Mouse (Mus musculus): ENCODE results near the gene Gm49396.

Gene Gm49396

GRCm38 (mm10) chr7:30563117-30563905, at the start of gene Gm49396, which contains the start of the genes U2af1l4 and Psenen:
TSS of gene Gm49396 (plus strand) at chr7:30563344.
TSS of gene U2af1l4 (plus strand) at chr7:30563301.
TSS of gene Psenen (minus strand) at chr7:30563627.
- peak; percentile 100 for DNase-seq (ENCODE audit: low spot score)

GRCm38 (mm10) chr7:30515003-30515760, 48.0 kb upstream of the Gm49396 start:
- no peak for DNase-seq (ENCODE audit: low spot score)

GRCm38 (mm10) chr7:30518325-30518724, 44.8 kb upstream of the Gm49396 start:
- no peak for DNase-seq (ENCODE audit: low spot score)

- no peak for DNase-seq (ENCODE audit: low spot score)
Measured at GRCm38 (mm10) chr7:30520396-30520795, 42.7 kb upstream of the Gm49396 start.

GRCm38 (mm10) chr7:30520856-30521255, 42.3 kb upstream of the Gm49396 start:
- no peak for DNase-seq (ENCODE audit: low spot score)

GRCm38 (mm10) chr7:30522871-30523270, 40.3 kb upstream of the Gm49396 start:
- DNase-seq (ENCODE audit: low spot score): no peak

- no peak for DNase-seq (ENCODE audit: low spot score)
Measured at GRCm38 (mm10) chr7:30524487-30524886, 38.7 kb upstream of the Gm49396 start.

- DNase-seq (ENCODE audit: low spot score): no peak
Measured at GRCm38 (mm10) chr7:30525954-30526353, 37.2 kb upstream of the Gm49396 start.

- DNase-seq (ENCODE audit: low spot score): no peak
Measured at GRCm38 (mm10) chr7:30526399-30526798, 36.7 kb upstream of the Gm49396 start.

GRCm38 (mm10) chr7:30526981-30527380, 36.2 kb upstream of the Gm49396 start:
- DNase-seq (ENCODE audit: low spot score): no peak

GRCm38 (mm10) chr7:30531291-30531815, 31.8 kb upstream of the Gm49396 start:
- DNase-seq (ENCODE audit: low spot score): no peak

- peak; percentile 64 for DNase-seq (ENCODE audit: low spot score)
Measured at GRCm38 (mm10) chr7:30532931-30533330, 30.2 kb upstream of the Gm49396 start.

GRCm38 (mm10) chr7:30533941-30534632, 29.1 kb upstream of the Gm49396 start:
- DNase-seq (ENCODE audit: low spot score): peak; percentile 56

- peak; percentile 96 for DNase-seq (ENCODE audit: low spot score)
Measured at GRCm38 (mm10) chr7:30534633-30535577, 28.2 kb upstream of the Gm49396 start, which contains the start of gene Arhgap33. TSS of gene Arhgap33 (minus strand) at chr7:30535060.

GRCm38 (mm10) chr7:30540572-30540971, 22.6 kb upstream of the Gm49396 start:
- no peak for DNase-seq (ENCODE audit: low spot score)

- no peak for DNase-seq (ENCODE audit: low spot score)
Measured at GRCm38 (mm10) chr7:30544327-30544726, 18.8 kb upstream of the Gm49396 start.

- DNase-seq (ENCODE audit: low spot score): no peak
Measured at GRCm38 (mm10) chr7:30549880-30550279, 13.3 kb upstream of the Gm49396 start.

- no peak for DNase-seq (ENCODE audit: low spot score)
Measured at GRCm38 (mm10) chr7:30550603-30551002, 12.5 kb upstream of the Gm49396 start.

GRCm38 (mm10) chr7:30551445-30552101, 11.6 kb upstream of the Gm49396 start:
- DNase-seq (ENCODE audit: low spot score): peak; percentile 84
